Mouse (Mus musculus) heart, embryonic 16.5 days (tissue): ENCODE data around the gene Urb1. TPM values are rescaled to one million over a fixed set of nuclear protein-coding genes. Genes with fewer than 3 reads are reported as not detected.

ENCODE experiments used
- ATAC-seq: fragments of 200-750 bp; cut with Nextera tagmentation; replicated peaks from 2 replicates; pipeline ENCODE4 v1.8.0; 2017; ENCODE audit warnings: moderate number of reproducible peaks; ENCODE audit not compliant: insufficient read depth, low FRiP score; ENCODE audit errors: extremely low read depth
- H3K27ac ChIP-seq: fragments of 300-500 bp; sonication (generic); 2 replicates; pipeline ENCODE4 v1.5.1; 2014; ENCODE audit warnings: mild to moderate bottlenecking, low read length, control low read depth, moderate library complexity
- H3K27me3 ChIP-seq: fragments of 300-500 bp; sonication (generic); 2 replicates; pipeline ENCODE4 v1.6.1; 2014; ENCODE audit warnings: low read length, mixed read lengths; ENCODE audit not compliant: control insufficient read depth, insufficient read depth
- H3K36me3 ChIP-seq: fragments of 300-500 bp; sonication (generic); 2 replicates; pipeline ENCODE4 v1.6.1; 2014; ENCODE audit not compliant: control insufficient read depth, insufficient read depth
- H3K4me1 ChIP-seq: fragments of 300-500 bp; sonication (generic); 2 replicates; pipeline ENCODE4 v1.6.1; 2014; ENCODE audit warnings: low read length, mixed read lengths; ENCODE audit not compliant: control insufficient read depth, insufficient read depth
- H3K4me2 ChIP-seq: fragments of 300-500 bp; sonication (generic); 2 replicates; pipeline ENCODE4 v1.6.1; 2014; ENCODE audit warnings: low read depth, mild to moderate bottlenecking, control low read depth, low read length
- H3K4me3 ChIP-seq: fragments of 300-500 bp; sonication (generic); 2 replicates; pipeline ENCODE4 v1.5.1; 2014; ENCODE audit warnings: mild to moderate bottlenecking, control low read depth, low read length
- H3K9ac ChIP-seq: fragments of 300-500 bp; sonication (generic); 2 replicates; pipeline ENCODE4 v1.6.1; 2014; ENCODE audit warnings: low read length, control low read depth
- H3K9me3 ChIP-seq: fragments of 300-500 bp; sonication (generic); replicated peaks from 2 replicates; pipeline ENCODE4 v1.6.1; 2016; ENCODE audit warnings: low read length; ENCODE audit not compliant: control insufficient read depth
- WGBS: fragments of 180-500 bp; shearing (Covaris S2); extraction: QIAGEN DNeasy Blood & Tissue Kit; methylation state at CpG from one replicate; pipeline ENCODE4 v1.1.7; 2014; 5-methylcytosine and 5-hydroxymethylcytosine counted together
- polyA plus RNA-seq: library from polyadenylated mRNA; unstranded; fragments of >200 nt; fragmentation: Nextera tagmentation; extraction: Ambion mirVana; gene quantifications from 2 replicates; pipeline ENCODE4 v1.2.1, GENCODE M21; 2015

Urb1 gene
- polyA plus RNA-seq, 1 experiment from 2014 or later: 7.2 TPM

DNA sequence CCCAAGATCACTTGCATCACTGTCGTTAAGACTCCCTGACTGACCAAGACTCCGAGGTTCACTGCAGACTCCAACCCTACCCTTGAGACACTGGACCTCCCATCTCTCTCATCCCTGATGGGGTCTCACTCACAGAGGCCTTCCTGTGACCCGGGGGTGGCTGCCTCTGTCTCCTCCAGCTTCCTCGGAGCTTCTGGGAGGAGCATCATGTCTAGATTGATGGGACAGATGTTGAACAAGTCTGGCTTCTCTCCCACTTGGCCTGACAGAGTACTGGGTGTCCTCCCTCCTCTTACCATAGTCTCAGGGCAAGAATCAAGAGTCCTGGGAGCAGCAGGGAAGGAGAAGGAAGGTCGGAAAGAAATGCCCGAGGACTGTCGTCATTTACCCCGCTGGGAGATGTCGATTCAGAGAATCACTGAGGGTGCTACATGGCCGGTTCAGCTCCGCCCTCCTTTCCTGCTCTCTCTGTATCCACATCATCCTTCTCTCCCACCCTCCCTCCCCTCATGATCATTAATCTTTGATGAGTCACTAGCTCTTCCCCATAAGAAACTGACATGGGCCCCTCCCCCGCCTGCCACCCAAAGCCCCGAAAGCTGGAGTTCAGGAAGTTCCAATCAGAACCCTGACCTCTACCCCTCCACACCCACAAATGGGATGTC lies 105.9 kb downstream of the Urb1 start:
- Histone ChIP-seq H3K4me1 (peaks cover 30% of the 10 kb centered on the region), H3K4me2 (no peak overlapping the region), H3K27me3 (no peaks in the 10 kb centered on the region), H3K27ac (no peak overlapping the region), H3K9me3 (no peaks in the 10 kb centered on the region), H3K9ac (no peak overlapping the region), H3K4me3 (no peak overlapping the region), H3K36me3 (no peaks in the 10 kb centered on the region)
- ATAC-seq: no peak
- WGBS: 56% methylated on average over 13 of the region's 13 CpGs

DNA sequence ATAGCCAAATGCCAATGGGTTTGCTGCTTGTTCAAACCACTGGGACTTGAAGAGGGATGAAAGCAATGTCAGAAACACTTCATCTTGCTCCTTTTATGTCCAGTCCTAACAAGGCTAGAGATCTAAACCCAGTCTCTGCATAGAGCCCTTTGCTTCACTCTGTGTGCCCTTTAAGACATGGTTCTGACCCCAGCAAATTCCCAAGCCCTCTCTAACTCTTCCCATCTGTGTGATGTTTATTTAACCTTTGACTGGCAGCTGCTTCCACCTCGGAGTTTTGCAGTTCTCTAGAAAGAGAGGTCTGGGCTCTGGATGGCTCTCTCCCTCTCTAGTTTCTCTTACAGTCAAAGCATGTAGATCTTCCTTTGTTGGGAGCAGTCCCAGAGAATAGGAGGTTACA lies 106.6 kb downstream of the Urb1 start:
- Histone ChIP-seq H3K4me3 (no peak overlapping the region), H3K27me3 (no peaks in the 10 kb centered on the region), H3K27ac (no peak overlapping the region), H3K4me2 (no peak overlapping the region), H3K9me3 (no peaks in the 10 kb centered on the region), H3K4me1 (peaks cover 26% of the 10 kb centered on the region), H3K36me3 (no peaks in the 10 kb centered on the region), H3K9ac (no peak overlapping the region)
- 10% methylated on average over 1 of the region's 1 CpGs for WGBS
- no peak for ATAC-seq

DNA sequence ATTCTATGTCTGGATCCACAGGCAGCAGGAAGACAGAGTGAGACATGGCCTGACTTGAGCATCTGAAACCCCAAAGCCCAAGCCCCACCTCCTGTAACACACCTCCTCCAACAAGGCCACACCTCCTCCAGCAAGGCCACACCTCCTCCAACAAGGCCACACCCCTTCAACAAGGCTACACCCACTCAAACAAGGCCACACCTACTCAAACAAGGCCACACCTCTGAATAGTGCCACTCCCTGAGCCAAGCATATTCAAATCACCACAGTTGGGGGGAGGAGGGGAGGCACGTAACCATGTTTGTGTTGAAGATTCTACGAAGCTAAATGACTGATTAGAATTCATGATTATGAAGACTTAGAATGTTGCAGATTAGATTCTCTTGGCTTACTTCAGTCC lies 108.7 kb downstream of the Urb1 start:
- no peak for ATAC-seq
- Histone ChIP-seq H3K9me3 (no peaks in the 10 kb centered on the region), H3K9ac (no peak overlapping the region), H3K4me3 (no peak overlapping the region), H3K36me3 (no peaks in the 10 kb centered on the region), H3K4me1 (peaks cover 25% of the 10 kb centered on the region), H3K27me3 (no peaks in the 10 kb centered on the region), H3K27ac (no peak overlapping the region), H3K4me2 (no peak overlapping the region)
- WGBS: 94% methylated on average over 2 of the region's 2 CpGs

Other genes starting within 250 kb of the Urb1 start
- 29.7 and 35.0 TPM in 2 replicates for gene Mis18a, start 83.0 kb downstream of the Urb1 start, polyA plus RNA-seq
- 36.1 and 41.4 TPM in 2 replicates for gene Mrap, start 72.2 kb downstream of the Urb1 start, polyA plus RNA-seq
- gene Eva1c, start 16.3 kb upstream of the Urb1 start, polyA plus RNA-seq: 3.3 TPM in 2 replicates
- gene Cfap298, start 124.7 kb upstream of the Urb1 start, polyA plus RNA-seq: 48.2 and 54.4 TPM in 2 replicates
- gene Synj1, start 200.9 kb upstream of the Urb1 start, polyA plus RNA-seq: 10.8 and 11.2 TPM in 2 replicates
- gene Paxbp1, start 234.1 kb upstream of the Urb1 start, polyA plus RNA-seq: 40.6 and 43.4 TPM in 2 replicates